Mouse (Mus musculus) forebrain, embryonic 14.5 days (tissue): ENCODE data around the gene Mrps25. TPM values are rescaled to one million over a fixed set of nuclear protein-coding genes. Genes with fewer than 3 reads are reported as not detected.

Experiments used
- ATAC-seq: fragments of 200-750 bp; cut with Nextera tagmentation; 2 replicates; pipeline ENCODE4 v1.8.0; 2017; ENCODE audit warnings: mild to moderate bottlenecking, moderate library complexity
- DNase-seq: peaks from one replicate; pipeline ENCODE4 v3.0.0-alpha.2; 2015; ENCODE audit warnings: low spot score
- H3K27ac ChIP-seq: fragments of 300-500 bp; sonication (generic); 2 replicates; pipeline ENCODE4 v1.5.1; 2014; ENCODE audit warnings: low read depth, mild to moderate bottlenecking, control low read depth, low read length, moderate library complexity
- H3K27me3 ChIP-seq: fragments of 300-500 bp; sonication (generic); replicated peaks from 2 replicates; pipeline ENCODE4 v1.6.1; 2014; ENCODE audit warnings: low read length, control low read depth, mixed read lengths; ENCODE audit not compliant: control insufficient read depth, insufficient read depth
- H3K36me3 ChIP-seq: fragments of 300-500 bp; sonication (generic); 2 replicates; pipeline ENCODE4 v1.6.1; 2014; ENCODE audit warnings: low read length, control low read depth; ENCODE audit not compliant: control insufficient read depth, insufficient read depth
- H3K4me1 ChIP-seq: fragments of 300-500 bp; sonication (generic); 2 replicates; pipeline ENCODE4 v1.6.1; 2014; ENCODE audit warnings: antibody characterized with exemption, low read length, control low read depth; ENCODE audit not compliant: control insufficient read depth, insufficient read depth
- H3K4me2 ChIP-seq: fragments of 300-500 bp; sonication (generic); 2 replicates; pipeline ENCODE4 v1.6.1; 2014; ENCODE audit warnings: mild to moderate bottlenecking, control low read depth, low read length
- H3K4me3 ChIP-seq: fragments of 300-500 bp; sonication (generic); 2 replicates; pipeline ENCODE4 v1.5.1; 2014; ENCODE audit warnings: low read depth, low read length, control low read depth
- H3K9ac ChIP-seq: fragments of 300-500 bp; sonication (generic); 2 replicates; pipeline ENCODE4 v1.6.1; 2014; ENCODE audit warnings: mild to moderate bottlenecking, low read length, control low read depth, moderate library complexity
- H3K9me3 ChIP-seq: fragments of 300-500 bp; sonication (generic); replicated peaks from 2 replicates; pipeline ENCODE4 v1.6.1; 2016; ENCODE audit warnings: low read length, control low read depth, mixed read lengths; ENCODE audit not compliant: control insufficient read depth
- WGBS: fragments of 180-500 bp; shearing (Covaris S2); extraction: QIAGEN DNeasy Blood & Tissue Kit; methylation state at CpG from one replicate; pipeline ENCODE4 v1.1.7; 2014; 5-methylcytosine and 5-hydroxymethylcytosine counted together
- polyA plus RNA-seq: library from polyadenylated mRNA; unstranded; fragments of >200 nt; fragmentation: Nextera tagmentation; extraction: Ambion mirVana; gene quantifications from 2 replicates; pipeline ENCODE4 v1.2.1, GENCODE M21; 2014

The Mrps25 gene
- polyA plus RNA-seq: 56.4 and 61.1 TPM in 2 replicates

GRCm38 (mm10) chr6:92183621-92184131 is at the start of gene Mrps25:
TSS of gene Mrps25 (minus strand) at chr6:92184033.
- ATAC-seq (peak; percentile 96), DNase-seq (peak; percentile 89)
- H3K9ac ChIP-seq: peak within 1 kb of the TSS; percentile 86
- H3K27me3 ChIP-seq: no peaks in the 10 kb centered on the region
- peak within 1 kb of the TSS; percentile 83 for H3K4me2 ChIP-seq
- H3K36me3 ChIP-seq: peaks cover 30% of the 10 kb centered on the region
- peaks cover 6% of the 10 kb centered on the region; the same call in 1 of the 2 replicates for H3K4me1 ChIP-seq
- H3K9me3 ChIP-seq: no peaks in the 10 kb centered on the region
- peak within 1 kb of the TSS; percentile 84 for H3K4me3 ChIP-seq
- under 1% methylated on average over 42 of the region's 42 CpGs for WGBS
- peak within 1 kb of the TSS; percentile 65; the same call in 1 of the 2 replicates for H3K27ac ChIP-seq

DNA sequence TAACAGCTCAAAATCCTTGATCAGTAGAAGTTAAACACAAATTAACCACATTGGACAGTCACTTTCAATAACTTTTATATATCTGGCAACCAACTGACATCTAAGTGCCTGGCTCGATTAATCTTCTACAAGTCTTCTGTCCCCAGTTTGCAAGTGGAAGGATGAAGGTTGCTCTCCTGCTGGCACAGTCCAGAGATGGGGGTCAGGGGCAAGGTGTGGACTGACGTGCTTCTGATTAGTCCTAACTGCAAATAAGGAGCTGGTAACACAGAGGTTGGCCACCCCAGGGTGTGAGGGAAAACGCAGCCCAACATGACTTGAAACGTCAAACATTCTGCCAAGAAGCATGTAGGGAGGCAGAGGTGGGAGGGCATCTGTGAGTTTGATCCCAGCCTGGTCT is 47.9 kb upstream of the Mrps25 start:
- no peak overlapping the region for H3K4me3 ChIP-seq

GRCm38 (mm10) chr6:92231356-92231755 is 47.5 kb upstream of the Mrps25 start:
- no peak overlapping the region for H3K4me3 ChIP-seq
- DNase-seq: no peak
- H3K36me3 ChIP-seq: no peaks in the 10 kb centered on the region
- no peaks in the 10 kb centered on the region for H3K27me3 ChIP-seq
- no peaks in the 10 kb centered on the region for H3K4me1 ChIP-seq
- no peak overlapping the region for H3K27ac ChIP-seq
- no peaks in the 10 kb centered on the region for H3K9me3 ChIP-seq
- 64% methylated on average over 1 of the region's 1 CpGs for WGBS
- no peak for ATAC-seq
- no peak overlapping the region for H3K4me2 ChIP-seq
- no peak overlapping the region for H3K9ac ChIP-seq

More for the DNA sequence above, 47.9 kb upstream of the Mrps25 start:
- H3K4me2 ChIP-seq: no peak overlapping the region
- no peaks in the 10 kb centered on the region for H3K9me3 ChIP-seq
- H3K27me3 ChIP-seq: no peaks in the 10 kb centered on the region
- no peak for DNase-seq
- no peaks in the 10 kb centered on the region for H3K4me1 ChIP-seq
- H3K36me3 ChIP-seq: no peaks in the 10 kb centered on the region
- H3K9ac ChIP-seq: no peak overlapping the region
- no peak for ATAC-seq
- H3K27ac ChIP-seq: no peak overlapping the region
- WGBS: 80% methylated on average over 4 of the region's 4 CpGs

- Histone ChIP-seq H3K4me2 (no peak overlapping the region), H3K9me3 (no peaks in the 10 kb centered on the region), H3K27me3 (no peaks in the 10 kb centered on the region), H3K4me1 (no peaks in the 10 kb centered on the region), H3K36me3 (no peaks in the 10 kb centered on the region), H3K9ac (no peak overlapping the region), H3K27ac (no peak overlapping the region), H3K4me3 (no peak overlapping the region)
- ATAC-seq (no peak), DNase-seq (no peak)
- 90% methylated on average over 2 of the region's 2 CpGs for WGBS
Measured at GRCm38 (mm10) chr6:92229586-92229985, 45.8 kb upstream of the Mrps25 start.

- Histone ChIP-seq H3K27ac (no peak overlapping the region), H3K4me2 (no peak overlapping the region), H3K4me3 (no peak overlapping the region), H3K27me3 (no peaks in the 10 kb centered on the region), H3K36me3 (no peaks in the 10 kb centered on the region), H3K9ac (no peak overlapping the region), H3K9me3 (no peaks in the 10 kb centered on the region), H3K4me1 (no peaks in the 10 kb centered on the region)
- ATAC-seq: no peak
- no peak for DNase-seq
Measured at GRCm38 (mm10) chr6:92229103-92229502, 45.3 kb upstream of the Mrps25 start.

DNA sequence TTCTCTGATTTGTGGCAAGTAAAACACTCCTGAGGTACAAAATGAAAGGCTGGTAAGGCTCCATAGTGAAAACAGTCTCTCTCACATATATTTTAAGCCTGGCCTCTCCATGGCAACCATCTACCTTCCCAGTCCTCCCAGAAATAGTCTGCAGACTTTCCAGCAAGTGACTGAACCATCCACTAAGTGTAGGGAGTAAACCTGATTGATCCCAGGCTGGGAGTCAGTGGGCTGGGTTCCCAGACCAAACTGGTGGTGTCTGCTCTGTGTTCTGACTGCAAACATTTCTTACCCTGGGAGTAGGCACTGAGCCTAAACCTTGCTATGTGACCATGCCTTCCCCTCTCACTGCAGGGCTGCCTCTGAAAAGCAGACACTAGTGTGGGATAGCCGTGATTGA is 41.1 kb upstream of the Mrps25 start:
- DNase-seq: no peak
- Histone ChIP-seq H3K4me3 (no peak overlapping the region), H3K27me3 (no peaks in the 10 kb centered on the region), H3K9me3 (no peaks in the 10 kb centered on the region), H3K9ac (no peak overlapping the region), H3K4me2 (no peak overlapping the region), H3K4me1 (no peaks in the 10 kb centered on the region), H3K27ac (no peak overlapping the region), H3K36me3 (no peaks in the 10 kb centered on the region)
- no peak for ATAC-seq
- WGBS: 79% methylated on average over 1 of the region's 1 CpGs

- H3K36me3 ChIP-seq: no peaks in the 10 kb centered on the region
- H3K4me3 ChIP-seq: no peak overlapping the region
- ATAC-seq (no peak), DNase-seq (no peak)
- H3K27ac ChIP-seq: no peak overlapping the region
- no peaks in the 10 kb centered on the region for H3K4me1 ChIP-seq
- no peak overlapping the region for H3K4me2 ChIP-seq
- no peaks in the 10 kb centered on the region for H3K9me3 ChIP-seq
- H3K9ac ChIP-seq: no peak overlapping the region
- WGBS: 84% methylated on average over 3 of the region's 3 CpGs
- H3K27me3 ChIP-seq: no peaks in the 10 kb centered on the region
Measured at GRCm38 (mm10) chr6:92222021-92222420, 38.2 kb upstream of the Mrps25 start.

GRCm38 (mm10) chr6:92221604-92222003 is 37.8 kb upstream of the Mrps25 start:
- DNase-seq (no peak), ATAC-seq (no peak)
- H3K27me3 ChIP-seq: no peaks in the 10 kb centered on the region
- no peak overlapping the region for H3K4me3 ChIP-seq
- WGBS: 87% methylated on average over 6 of the region's 6 CpGs
- no peaks in the 10 kb centered on the region for H3K4me1 ChIP-seq
- no peak overlapping the region for H3K9ac ChIP-seq
- no peaks in the 10 kb centered on the region for H3K36me3 ChIP-seq
- H3K27ac ChIP-seq: no peak overlapping the region
- no peaks in the 10 kb centered on the region for H3K9me3 ChIP-seq
- H3K4me2 ChIP-seq: no peak overlapping the region

- H3K9ac ChIP-seq: no peak overlapping the region
- no peaks in the 10 kb centered on the region for H3K9me3 ChIP-seq
- no peak overlapping the region for H3K27ac ChIP-seq
- H3K4me3 ChIP-seq: no peak overlapping the region
- H3K27me3 ChIP-seq: no peaks in the 10 kb centered on the region
- no peaks in the 10 kb centered on the region for H3K4me1 ChIP-seq
- WGBS: 48% methylated on average over 3 of the region's 3 CpGs
- no peaks in the 10 kb centered on the region for H3K36me3 ChIP-seq
- ATAC-seq (no peak), DNase-seq (peak; percentile 53)
- no peak overlapping the region for H3K4me2 ChIP-seq
Measured at GRCm38 (mm10) chr6:92219445-92219844, 35.6 kb upstream of the Mrps25 start.
